In the genomic region with DNA sequence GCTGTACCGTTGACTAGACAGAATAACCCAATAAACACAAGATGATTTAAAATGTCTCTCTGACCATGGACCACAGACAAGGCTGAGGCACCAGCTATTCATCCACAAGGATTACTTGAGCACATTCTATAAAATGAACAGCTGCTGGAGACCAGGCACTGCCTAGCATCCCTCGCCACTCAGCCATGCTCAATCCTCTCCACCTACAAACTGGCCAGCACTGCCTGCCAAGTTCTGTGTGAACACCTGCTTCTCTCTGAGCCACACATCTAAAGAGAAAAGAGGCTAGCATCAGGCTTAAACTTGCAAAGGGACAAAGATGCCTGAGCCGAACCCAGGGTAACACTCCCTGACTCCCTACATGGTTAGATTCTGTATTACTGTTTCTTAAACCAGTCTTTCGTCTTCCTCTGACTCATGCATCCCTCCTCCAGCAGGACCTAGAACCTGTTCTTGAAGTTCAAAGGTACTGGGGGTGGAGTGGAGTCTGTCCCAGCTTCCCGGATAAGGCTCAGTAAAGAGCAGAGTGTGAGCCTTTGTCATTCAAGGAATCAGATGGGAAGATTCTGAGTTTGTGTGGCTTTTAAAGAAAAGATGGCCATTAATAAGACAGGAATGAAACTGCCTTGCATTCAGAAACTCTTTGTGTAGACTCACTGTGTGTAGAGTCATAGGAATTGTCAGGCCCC, we compare ENCODE assay signal across 18 mouse cellular contexts. TPM values are rescaled to one million over a fixed set of nuclear protein-coding genes. Genes with fewer than 3 reads are reported as not detected.
DNase-seq lines count a peak whose midpoint lies in the region; ATAC-seq and TF ChIP-seq lines count a peak whose summit lies in the region.
"Had no signal": no experiment of that assay in that cellular context is flagged by ENCODE, and none has a peak within 500 bp of the region (broad histone marks: within the 10 kb centered on the region; RNA-seq: fewer than 3 reads in every experiment).

No protein-coding gene starts in this region.

- H3ac ChIP-seq in myocyte (ENCODE audit: control insufficient read depth, insufficient read length), result no peak overlapping the region

- in situ Hi-C loops in ES-E14 (cut with MboI; ENCODE audit: low sequenced_read_pairs in 2 of 2, unreplicated experiment in 2 of 2), result no loop called here

- no peaks in the 10 kb centered on the region for H3K27me3 ChIP-seq in forebrain, embryonic 13.5 days
- no peaks in the 10 kb centered on the region for H3K27me3 ChIP-seq in forebrain, embryonic 12.5 days
- H3K27me3 ChIP-seq in myocyte (ENCODE audit: control insufficient read depth, insufficient read depth, insufficient read length), result no peaks in the 10 kb centered on the region
- no peaks in the 10 kb centered on the region for H3K27me3 ChIP-seq in heart, embryonic 10.5 days (ENCODE audit: insufficient read depth, poor library complexity, severe bottlenecking)
- H3K27me3 ChIP-seq: heart, embryonic 15.5 days; hindbrain, embryonic 12.5 days; liver, embryonic 13.5 days had no signal

- H3K4me3 ChIP-seq in forebrain, embryonic 13.5 days, result no peak overlapping the region
- H3K4me3 ChIP-seq in forebrain, embryonic 12.5 days (replicated peaks), result no peak overlapping the region
- H3K4me3 ChIP-seq in ES-E14 (ENCODE audit: insufficient read depth in 1 of 2, low read depth in 1 of 2, low read length in 2 of 2, poor library complexity in 1 of 2, severe bottlenecking in 1 of 2), result no peak overlapping the region
- no peak overlapping the region for H3K4me3 ChIP-seq in myocyte
- H3K4me3 ChIP-seq in heart, embryonic 10.5 days, result no peak overlapping the region
- H3K4me3 ChIP-seq: erythroblast, embryonic 14.5 days; heart, embryonic 15.5 days; hindbrain, embryonic 12.5 days; liver, embryonic 13.5 days; midbrain, embryonic 10.5 days had no signal

- H3K36me3 ChIP-seq in forebrain, embryonic 13.5 days (ENCODE audit: poor library complexity, severe bottlenecking), result no peaks in the 10 kb centered on the region
- 0 out of 2 replicates have a peak, but pooled peaks cover 3% of the 10 kb centered on the region for H3K36me3 ChIP-seq in forebrain, embryonic 12.5 days (replicated peaks)
- H3K36me3 ChIP-seq in ES-E14 (ENCODE audit: control insufficient read depth, insufficient read depth, low read length, poor library complexity, severe bottlenecking) (peaks cover 9% of the 10 kb centered on the region; the same call in 1 of the 2 replicates), myocyte (ENCODE audit: control insufficient read depth, insufficient read depth) (peaks cover 5% of the 10 kb centered on the region)
- H3K36me3 ChIP-seq in heart, embryonic 10.5 days, result no peaks in the 10 kb centered on the region
- H3K36me3 ChIP-seq: heart, embryonic 15.5 days; hindbrain, embryonic 12.5 days; liver, embryonic 13.5 days; midbrain, embryonic 10.5 days had no signal

- no peak overlapping the region for H3K4me2 ChIP-seq in forebrain, embryonic 13.5 days
- H3K4me2 ChIP-seq in forebrain, embryonic 12.5 days, result no peak overlapping the region
- H3K4me2 ChIP-seq in myocyte (ENCODE audit: low read depth), result no peak overlapping the region
- H3K4me2 ChIP-seq: heart, embryonic 15.5 days; hindbrain, embryonic 12.5 days; liver, embryonic 13.5 days had no signal

- no peak for TF ChIP-seq POLR2A in myocyte (IDR thresholded peaks at IDR 0.05; ENCODE audit: insufficient read length, low read depth)

- H3K79me2 ChIP-seq in myocyte (ENCODE audit: control insufficient read depth, insufficient read depth), result peaks cover 11% of the 10 kb centered on the region

- H3K27ac ChIP-seq in forebrain, embryonic 13.5 days, result 0 out of 2 replicates have a peak overlapping the region, but pooled peaks have one; percentile 4
- H3K27ac ChIP-seq in forebrain, embryonic 12.5 days, result no peak overlapping the region
- no peak overlapping the region; the same call in 1 of the 2 replicates for H3K27ac ChIP-seq in ES-E14 (ENCODE audit: insufficient read depth, low read depth, low read length, poor library complexity, severe bottlenecking)
- no peak overlapping the region for H3K27ac ChIP-seq in heart, embryonic 10.5 days
- H3K27ac ChIP-seq: heart, embryonic 15.5 days; hindbrain, embryonic 12.5 days; liver, embryonic 13.5 days; midbrain, embryonic 10.5 days had no signal

- peak; percentile 37; the same call in 1 of the 2 replicates for ATAC-seq in forebrain, embryonic 13.5 days
- ATAC-seq in forebrain, embryonic 12.5 days (ENCODE audit: low FRiP score), result no peak; the same call in 1 of the 2 replicates

- H3K9me3 ChIP-seq in forebrain, embryonic 13.5 days (replicated peaks), result no peaks in the 10 kb centered on the region
- H3K9me3 ChIP-seq in forebrain, embryonic 12.5 days, result no peaks in the 10 kb centered on the region
- H3K9me3 ChIP-seq in ES-E14 (ENCODE audit: control insufficient read depth, insufficient read depth, low read depth, low read length), result no peaks in the 10 kb centered on the region
- no peaks in the 10 kb centered on the region for H3K9me3 ChIP-seq in heart, embryonic 10.5 days
- H3K9me3 ChIP-seq: heart, embryonic 15.5 days; hindbrain, embryonic 12.5 days; liver, embryonic 13.5 days; midbrain, embryonic 10.5 days had no signal

- DNase-seq in left cerebral cortex, postnatal 36 days (ENCODE audit: low spot score in 2 of 2), result peak; percentile 49 to 52
- DNase-seq in left cerebral cortex, postnatal 14 days (ENCODE audit: low spot score in 2 of 2), result no peak
- DNase-seq in ES-E14 (ENCODE audit: low read depth, low spot score), result no peak
- no peak for DNase-seq in heart, adult 8-10 months (ENCODE audit: low spot score)
- no peak for DNase-seq in heart, embryonic 10.5 days (ENCODE audit: low spot score)
- DNase-seq: adrenal gland, postnatal 25 days; B cell, adult 2 months; kidney, adult 9 months; liver, embryonic 13.5 days; lung, postnatal 14 days had no signal

- H3K4me1 ChIP-seq in forebrain, embryonic 13.5 days, result peaks cover 63% of the 10 kb centered on the region
- H3K4me1 ChIP-seq in forebrain, embryonic 12.5 days, result peaks cover 32% of the 10 kb centered on the region
- peaks cover 17 to 30% of the 10 kb centered on the region in 2 experiments for H3K4me1 ChIP-seq in ES-E14 (ENCODE audit: control insufficient read depth in 2 of 2, insufficient read depth in 2 of 2, low read length in 2 of 2, poor library complexity in 1 of 2)
- peaks cover 30% of the 10 kb centered on the region for H3K4me1 ChIP-seq in heart, embryonic 10.5 days
- H3K4me1 ChIP-seq: liver, embryonic 13.5 days had no signal

- no peak overlapping the region for H3K9ac ChIP-seq in forebrain, embryonic 13.5 days
- H3K9ac ChIP-seq in forebrain, embryonic 12.5 days, result no peak overlapping the region
- H3K9ac ChIP-seq in ES-E14 (ENCODE audit: insufficient read depth, low read depth, low read length, poor library complexity, severe bottlenecking), result no peak overlapping the region
- H3K9ac ChIP-seq: heart, embryonic 15.5 days; hindbrain, embryonic 12.5 days; liver, embryonic 13.5 days had no signal

- WGBS in forebrain, embryonic 13.5 days, result 65% methylated on average over 5 of the region's 5 CpGs
- WGBS in forebrain, embryonic 12.5 days, result 69% methylated on average over 5 of the region's 5 CpGs
- 82% methylated on average over 5 of the region's 5 CpGs for WGBS in heart, embryonic 10.5 days

- intact Hi-C loops in left cerebral cortex, postnatal 36 days (cut with DNase I), result loop anchor here (5.0 kb wide), 1 partner anchor 49 kb away; no protein-coding TSS in a partner anchor
- intact Hi-C loops in left cerebral cortex, postnatal 14 days (cut with DNase I), result no loop called here

TF ChIP-seq in ES-E14, 5 proteins besides CTCF, POLR2A, EP300 and RAD21:
- no peak for TF ChIP-seq ZC3H11A (IDR thresholded peaks at IDR 0.05; ENCODE audit: borderline replicate concordance, low read depth, low read length)
- TF ChIP-seq CHD2 (IDR thresholded peaks at IDR 0.05; ENCODE audit: low read depth, low read length), result peak; percentile 52; the same call in 1 of the 2 replicates

TF ChIP-seq in myocyte, 11 proteins besides CTCF, POLR2A, EP300 and RAD21:
- no peak for TF ChIP-seq POLR2AphosphoS2 (IDR thresholded peaks at IDR 0.05; ENCODE audit: insufficient read length, low read depth)
- TF ChIP-seq CEBPB (IDR thresholded peaks at IDR 0.05; ENCODE audit: insufficient read depth, poor library complexity, severe bottlenecking), result no peak
- peak in 2 of 3 experiments; percentile 66 to 80 for TF ChIP-seq MYOD1 (IDR thresholded peaks at IDR 0.05; ENCODE audit: control insufficient read depth in 1 of 3, insufficient read length in 2 of 3, low read depth in 2 of 3)
- peak in 2 of 3 experiments; percentile 20 to 43 for TF ChIP-seq MYOG (IDR thresholded peaks at IDR 0.05; ENCODE audit: control insufficient read depth in 1 of 3, insufficient read depth in 1 of 3, insufficient read length in 2 of 3, low read depth in 2 of 3)
- no peak for TF ChIP-seq TCF3 (IDR thresholded peaks at IDR 0.05; ENCODE audit: insufficient read length, low read depth)

RNA-seq across cellular contexts. Expression of gene Ptgfrn, which starts 14.2 kb away (rescaled TPM):
- 4.0 and 4.5 TPM in 2 replicates for polyA plus RNA-seq in forebrain, embryonic 13.5 days (2015; fragmentation: Nextera tagmentation; extraction: Ambion mirVana)
- polyA plus RNA-seq in forebrain, embryonic 12.5 days (2016; fragmentation: Nextera tagmentation; extraction: Ambion mirVana), result 3.9 and 4.5 TPM in 2 replicates
- total RNA-seq in left cerebral cortex, postnatal 36 days (2021), result 10 to 100 TPM; 36.9 to 41.2 TPM
- total RNA-seq in left cerebral cortex, postnatal 14 days (2021), result 10 to 100 TPM; 40.8 to 47.1 TPM
- 52.3 and 81.2 TPM in 2 replicates for total RNA-seq in ES-E14 (2012; rRNA removed)
- polyA plus RNA-seq in myocyte (2012; fragmentation: generic; extraction: Trizol), result 62.8 TPM
- 10 to 100 TPM; 17.2 to 21.1 (median 19.8) TPM for total RNA-seq in heart, adult 8-10 months (2022)
- 4.8 and 5.6 TPM in 2 replicates for polyA plus RNA-seq in heart, embryonic 10.5 days (2016; fragmentation: Nextera tagmentation; extraction: Ambion mirVana)
- total RNA-seq: MEL had no signal
- polyA plus RNA-seq: erythroblast, embryonic 14.5 days had no signal

Comparison
In these comparisons a context has a peak if more than half of its experiments do, and no peak if none do; other contexts are left out.
1. DNase-seq: peak in left cerebral cortex, postnatal 36 days (2 of 2); none in left cerebral cortex, postnatal 14 days (0 of 2), ES-E14 (single experiment), heart, adult 8-10 months (single experiment) and heart, embryonic 10.5 days (single experiment).